Mouse (Mus musculus) kidney, adult 2 months (tissue): Measurements from ENCODE around the gene Grik1.

Experiments used
- CTCF ChIP-seq: fragments of 200-500 bp; conservative IDR thresholded peaks from 2 replicates; pipeline ENCODE4 v1.5.1; 2011; ENCODE audit warnings: low read depth, mild to moderate bottlenecking, control low read depth, low read length, moderate library complexity, mixed read lengths; ENCODE audit not compliant: insufficient read depth, insufficient read length
- POLR2A ChIP-seq: fragments of 200-500 bp; IDR thresholded peaks from one replicate; pipeline ENCODE4 v1.6.1; 2011; ENCODE audit warnings: low read depth, low read length, control low read depth

- no peak for TF ChIP-seq CTCF
- no peak for TF ChIP-seq POLR2A
Measured at GRCm38 (mm10) chr16:88111459-88111858, 178.6 kb downstream of the Grik1 start.
